Mouse (Mus musculus): ENCODE measurements at regions not wholly inside any gene's neighbourhood (a gene's known extent, or its start where the extent isn't known, plus 50 kb on each side); places are given as distances from the start of the nearest gene placed in this dataset.
A peak's percentile ranks its signal among the peaks of the same experiment; 100 is the strongest.

- no peak for DNase-seq (ENCODE audit: low spot score in 2 of 2)
Measured at GRCm38 (mm10) chr16:93028016-93028415, 202.1 kb upstream of the Runx1 start.

- DNase-seq (ENCODE audit: low spot score in 2 of 2): no peak
Measured at GRCm38 (mm10) chr16:93026094-93026648, 200.2 kb upstream of the Runx1 start.

- no peak for DNase-seq (ENCODE audit: low spot score in 2 of 2)
Measured at GRCm38 (mm10) chr16:93019800-93020555, 194.0 kb upstream of the Runx1 start.

- DNase-seq (ENCODE audit: low spot score in 2 of 2): no peak
Measured at GRCm38 (mm10) chr16:93018766-93019165, 192.8 kb upstream of the Runx1 start.

GRCm38 (mm10) chr16:93017025-93017424, 191.1 kb upstream of the Runx1 start:
- DNase-seq (ENCODE audit: low spot score in 2 of 2): no peak

GRCm38 (mm10) chr16:93015636-93016035, 189.7 kb upstream of the Runx1 start:
- DNase-seq (ENCODE audit: low spot score in 2 of 2): no peak

GRCm38 (mm10) chr16:93014991-93015390, 189.0 kb upstream of the Runx1 start:
- DNase-seq (ENCODE audit: low spot score in 2 of 2): no peak

GRCm38 (mm10) chr16:93013881-93014280, 187.9 kb upstream of the Runx1 start:
- no peak for DNase-seq (ENCODE audit: low spot score in 2 of 2)

- DNase-seq (ENCODE audit: low spot score in 2 of 2): no peak
Measured at GRCm38 (mm10) chr16:93013256-93013655, 187.3 kb upstream of the Runx1 start.

- no peak for DNase-seq (ENCODE audit: low spot score in 2 of 2)
Measured at GRCm38 (mm10) chr16:93011474-93011873, 185.5 kb upstream of the Runx1 start.

GRCm38 (mm10) chr16:93006321-93006984, 180.5 kb upstream of the Runx1 start:
- DNase-seq (ENCODE audit: low spot score in 2 of 2): no peak

- DNase-seq (ENCODE audit: low spot score in 2 of 2): no peak
Measured at GRCm38 (mm10) chr16:93005470-93005869, 179.5 kb upstream of the Runx1 start.

- DNase-seq (ENCODE audit: low spot score in 2 of 2): no peak
Measured at GRCm38 (mm10) chr16:93003830-93004229, 177.9 kb upstream of the Runx1 start.

- DNase-seq (ENCODE audit: low spot score in 2 of 2): no peak
Measured at GRCm38 (mm10) chr16:92998689-92999088, 172.7 kb upstream of the Runx1 start.

GRCm38 (mm10) chr16:92997636-92998035, 171.7 kb upstream of the Runx1 start:
- DNase-seq (ENCODE audit: low spot score in 2 of 2): peak; percentile 9 to 44

GRCm38 (mm10) chr16:92995993-92996350, 170.0 kb upstream of the Runx1 start:
- DNase-seq (ENCODE audit: low spot score in 2 of 2): no peak

GRCm38 (mm10) chr16:92995132-92995992, 169.4 kb upstream of the Runx1 start:
- no peak for DNase-seq (ENCODE audit: low spot score in 2 of 2)

- DNase-seq (ENCODE audit: low spot score in 2 of 2): no peak
Measured at GRCm38 (mm10) chr16:92992876-92993275, 166.9 kb upstream of the Runx1 start.

- DNase-seq (ENCODE audit: low spot score in 2 of 2): peak; percentile 16 to 54
Measured at GRCm38 (mm10) chr16:92991405-92991804, 165.5 kb upstream of the Runx1 start.

- DNase-seq (ENCODE audit: low spot score in 2 of 2): no peak
Measured at GRCm38 (mm10) chr16:92988416-92988815, 162.5 kb upstream of the Runx1 start.

GRCm38 (mm10) chr16:92988000-92988399, 162.1 kb upstream of the Runx1 start:
- DNase-seq (ENCODE audit: low spot score in 2 of 2): no peak

GRCm38 (mm10) chr16:92985768-92986167, 159.8 kb upstream of the Runx1 start:
- no peak for DNase-seq (ENCODE audit: low spot score in 2 of 2)
